Mouse (Mus musculus): ENCODE measurements around the gene Slc2a1. TPM values are rescaled to one million over a fixed set of nuclear protein-coding genes. Genes with fewer than 3 reads are reported as not detected.

Slc2a1 gene
- polyA plus RNA-seq (2016; fragmentation: Nextera tagmentation; extraction: Ambion mirVana) = 204 and 222 TPM in 2 replicates

- H3K27me3 ChIP-seq (ENCODE audit: poor library complexity, severe bottlenecking) = 0 out of 2 replicates have a peak, but pooled peaks cover 13% of the 10 kb centered on the region
- H3K4me1 ChIP-seq = peaks cover 84% of the 10 kb centered on the region
Observed at GRCm38 (mm10) chr4:119108495-119109408, at the start of gene Slc2a1. Gene Slc2a1 (plus strand): TSS chr4:119108711.

GRCm38 (mm10) chr4:119066791-119067190 is 41.7 kb upstream of the Slc2a1 start:
- peaks cover 41% of the 10 kb centered on the region for H3K4me1 ChIP-seq
- H3K27ac ChIP-seq = 0 out of 2 replicates have a peak overlapping the region, but pooled peaks have one; percentile 40
- H3K4me3 ChIP-seq = no peak overlapping the region
- H3K9me3 ChIP-seq = no peaks in the 10 kb centered on the region
- DNase-seq (ENCODE audit: extremely low spot score, low spot score) = no peak
- 78% methylated on average over 3 of the region's 3 CpGs for WGBS
- H3K27me3 ChIP-seq (ENCODE audit: poor library complexity, severe bottlenecking) = peaks cover 3% of the 10 kb centered on the region; the same call in 1 of the 2 replicates
- no peaks in the 10 kb centered on the region for H3K36me3 ChIP-seq (replicated peaks)

More at GRCm38 (mm10) chr4:119108495-119109408, at the start of gene Slc2a1:
- WGBS = under 1% methylated on average over 88 of the region's 88 CpGs
- DNase-seq (ENCODE audit: extremely low spot score, low spot score) = peak; percentile 100
- Histone ChIP-seq H3K9me3 (no peaks in the 10 kb centered on the region), H3K27ac (peak within 1 kb of the TSS; percentile 99), H3K36me3 (replicated peaks) (peaks cover 37% of the 10 kb centered on the region), H3K4me3 (peak within 1 kb of the TSS; percentile 86)

DNA sequence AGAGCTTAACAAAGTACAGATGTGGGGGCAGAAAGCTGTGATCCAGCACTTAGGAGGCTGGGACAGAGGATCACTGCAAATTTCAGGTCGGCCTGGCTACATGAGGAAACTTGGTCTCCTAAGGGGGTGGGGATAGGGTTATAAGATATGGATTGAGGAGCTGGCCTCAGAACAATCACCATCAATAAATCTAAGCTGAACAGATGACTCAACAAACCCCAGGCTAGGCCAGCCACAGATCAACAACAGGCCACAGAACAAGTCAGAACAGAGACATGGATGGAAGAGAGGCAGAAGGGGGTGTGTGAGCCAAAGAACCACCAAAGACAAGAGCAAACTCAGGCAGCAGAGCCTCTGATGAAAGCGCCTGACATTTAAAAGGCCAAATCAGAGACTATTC is 41.3 kb upstream of the Slc2a1 start:
- Histone ChIP-seq H3K36me3 (replicated peaks) (no peaks in the 10 kb centered on the region), H3K4me3 (no peak overlapping the region), H3K27me3 (ENCODE audit: poor library complexity, severe bottlenecking) (peaks cover 7% of the 10 kb centered on the region; the same call in 1 of the 2 replicates), H3K9me3 (no peaks in the 10 kb centered on the region), H3K4me1 (peaks cover 45% of the 10 kb centered on the region), H3K27ac (0 out of 2 replicates have a peak overlapping the region, but pooled peaks have one; percentile 40)
- 76% methylated on average over 2 of the region's 2 CpGs for WGBS
- no peak for DNase-seq (ENCODE audit: extremely low spot score, low spot score)

GRCm38 (mm10) chr4:119068918-119069317 is 39.6 kb upstream of the Slc2a1 start:
- H3K36me3 ChIP-seq (replicated peaks) = no peaks in the 10 kb centered on the region
- WGBS = 75% methylated on average over 6 of the region's 6 CpGs
- peaks cover 62% of the 10 kb centered on the region for H3K4me1 ChIP-seq
- no peak overlapping the region for H3K4me3 ChIP-seq
- peak; percentile 40 for DNase-seq (ENCODE audit: extremely low spot score, low spot score)
- H3K27ac ChIP-seq = peak overlapping the region; percentile 48
- H3K9me3 ChIP-seq = no peaks in the 10 kb centered on the region
- H3K27me3 ChIP-seq (ENCODE audit: poor library complexity, severe bottlenecking) = peaks cover 16% of the 10 kb centered on the region; the same call in 1 of the 2 replicates

GRCm38 (mm10) chr4:119070181-119070580 is 38.3 kb upstream of the Slc2a1 start:
- Histone ChIP-seq H3K4me1 (peaks cover 75% of the 10 kb centered on the region), H3K27me3 (ENCODE audit: poor library complexity, severe bottlenecking) (peaks cover 16% of the 10 kb centered on the region; the same call in 1 of the 2 replicates), H3K36me3 (replicated peaks) (no peaks in the 10 kb centered on the region), H3K27ac (peak overlapping the region; percentile 94), H3K9me3 (no peaks in the 10 kb centered on the region), H3K4me3 (no peak overlapping the region)
- DNase-seq (ENCODE audit: extremely low spot score, low spot score) = no peak
- WGBS = 44% methylated on average over 1 of the region's 1 CpGs

GRCm38 (mm10) chr4:119070959-119071647 is 37.4 kb upstream of the Slc2a1 start:
- H3K4me3 ChIP-seq = peak overlapping the region; percentile 32
- DNase-seq (ENCODE audit: extremely low spot score, low spot score) = no peak
- H3K27me3 ChIP-seq (ENCODE audit: poor library complexity, severe bottlenecking) = peaks cover 16% of the 10 kb centered on the region; the same call in 1 of the 2 replicates
- 11% methylated on average over 16 of the region's 16 CpGs for WGBS
- H3K9me3 ChIP-seq = no peaks in the 10 kb centered on the region
- H3K36me3 ChIP-seq (replicated peaks) = no peaks in the 10 kb centered on the region
- H3K4me1 ChIP-seq = peaks cover 84% of the 10 kb centered on the region
- H3K27ac ChIP-seq = peak overlapping the region; percentile 94

- Histone ChIP-seq H3K27ac (peak overlapping the region; percentile 94), H3K4me3 (peak overlapping the region; percentile 32), H3K27me3 (ENCODE audit: poor library complexity, severe bottlenecking) (peaks cover 16% of the 10 kb centered on the region; the same call in 1 of the 2 replicates), H3K4me1 (peaks cover 91% of the 10 kb centered on the region), H3K9me3 (no peaks in the 10 kb centered on the region), H3K36me3 (replicated peaks) (no peaks in the 10 kb centered on the region)
- WGBS = under 1% methylated on average over 19 of the region's 19 CpGs
- DNase-seq (ENCODE audit: extremely low spot score, low spot score) = peak; percentile 65
Observed at GRCm38 (mm10) chr4:119071648-119072362, 36.7 kb upstream of the Slc2a1 start.

GRCm38 (mm10) chr4:119072363-119072940 is 36.1 kb upstream of the Slc2a1 start:
- no peaks in the 10 kb centered on the region for H3K36me3 ChIP-seq (replicated peaks)
- H3K9me3 ChIP-seq = no peaks in the 10 kb centered on the region
- peak overlapping the region; percentile 94 for H3K27ac ChIP-seq
- H3K4me3 ChIP-seq = peak overlapping the region; percentile 32
- peaks cover 16% of the 10 kb centered on the region; the same call in 1 of the 2 replicates for H3K27me3 ChIP-seq (ENCODE audit: poor library complexity, severe bottlenecking)
- peak; percentile 58 for DNase-seq (ENCODE audit: extremely low spot score, low spot score)
- peaks cover 95% of the 10 kb centered on the region for H3K4me1 ChIP-seq
- WGBS = 4% methylated on average over 19 of the region's 19 CpGs

DNA sequence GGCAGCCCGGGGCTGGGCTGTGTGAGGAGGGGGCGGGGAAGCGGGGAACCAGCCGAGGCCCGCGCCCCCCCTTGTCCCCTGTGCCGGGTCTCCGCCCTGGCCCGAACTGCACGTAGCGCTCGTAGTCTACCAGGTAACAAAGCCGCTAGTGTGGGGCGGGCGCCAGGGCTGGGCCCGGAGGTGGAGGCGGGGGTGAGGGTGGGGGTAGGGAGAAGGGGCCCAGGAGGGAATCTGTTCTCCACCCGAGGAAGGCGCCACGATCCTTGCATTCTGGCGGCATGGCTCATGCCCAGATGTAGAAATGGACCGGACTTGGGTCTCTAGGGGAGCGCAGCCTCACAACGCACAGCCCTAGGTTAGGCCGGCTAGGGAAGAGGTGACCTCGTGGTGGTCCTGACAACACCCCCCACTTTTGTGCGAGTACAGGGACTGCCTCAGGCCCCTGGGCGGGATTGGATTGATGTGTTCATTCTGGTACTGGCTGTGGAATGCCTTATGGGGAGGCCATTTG is 35.5 kb upstream of the Slc2a1 start:
- Histone ChIP-seq H3K4me3 (peak overlapping the region; percentile 32), H3K27me3 (ENCODE audit: poor library complexity, severe bottlenecking) (peaks cover 16% of the 10 kb centered on the region; the same call in 1 of the 2 replicates), H3K4me1 (peaks cover 94% of the 10 kb centered on the region), H3K36me3 (replicated peaks) (no peaks in the 10 kb centered on the region), H3K27ac (peak overlapping the region; percentile 94), H3K9me3 (no peaks in the 10 kb centered on the region)
- DNase-seq (ENCODE audit: extremely low spot score, low spot score) = peak; percentile 75
- WGBS = under 1% methylated on average over 28 of the region's 28 CpGs

DNA sequence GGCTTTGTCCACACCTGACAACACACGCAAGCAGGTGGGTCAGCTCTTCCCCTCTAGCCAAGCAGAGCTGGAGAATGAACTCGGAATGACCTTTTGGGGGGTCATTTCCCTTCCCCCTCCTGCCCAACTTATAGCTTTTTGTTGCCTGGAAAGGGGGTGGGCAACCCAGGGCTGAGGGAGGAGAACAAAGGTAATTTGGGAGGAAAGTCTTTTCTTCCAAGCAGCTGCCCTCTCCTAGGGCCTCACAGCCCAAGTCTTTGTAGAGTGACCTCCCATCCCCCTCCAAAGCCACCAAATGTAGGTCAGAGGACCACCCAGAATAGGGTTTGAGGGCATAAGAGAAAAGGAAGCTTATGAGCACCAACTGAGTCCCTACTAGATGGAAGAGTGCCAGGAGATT is 34.9 kb upstream of the Slc2a1 start:
- 18% methylated on average over 2 of the region's 2 CpGs for WGBS
- Histone ChIP-seq H3K9me3 (no peaks in the 10 kb centered on the region; the same call in 1 of the 2 replicates), H3K36me3 (replicated peaks) (no peaks in the 10 kb centered on the region), H3K27me3 (ENCODE audit: poor library complexity, severe bottlenecking) (peaks cover 16% of the 10 kb centered on the region; the same call in 1 of the 2 replicates), H3K4me1 (peaks cover 88% of the 10 kb centered on the region), H3K27ac (peak overlapping the region; percentile 94), H3K4me3 (peak overlapping the region; percentile 32)
- DNase-seq (ENCODE audit: extremely low spot score, low spot score) = peak; percentile 48

DNA sequence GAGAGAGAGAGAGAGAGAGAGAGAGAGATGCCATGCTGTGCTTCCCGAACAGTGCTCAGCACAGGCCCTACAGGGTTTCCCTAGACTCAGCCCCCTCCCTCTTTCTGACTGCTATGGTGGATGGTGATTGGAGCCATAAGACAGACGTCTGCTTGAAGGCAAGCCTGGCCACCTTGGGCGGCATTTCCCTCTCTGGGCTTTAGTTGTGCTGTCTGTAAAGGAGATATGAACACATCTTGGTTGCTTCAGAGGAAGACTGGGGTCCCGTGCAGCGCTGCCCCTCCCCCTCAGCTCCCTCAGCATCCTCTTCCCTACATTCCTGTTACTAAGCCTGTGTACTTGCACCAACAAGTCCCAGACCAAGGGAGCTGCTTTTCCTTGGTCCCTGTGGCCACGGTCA is 33.9 kb upstream of the Slc2a1 start:
- H3K36me3 ChIP-seq (replicated peaks) = no peaks in the 10 kb centered on the region
- no peak overlapping the region for H3K4me3 ChIP-seq
- H3K9me3 ChIP-seq = no peaks in the 10 kb centered on the region; the same call in 1 of the 2 replicates
- DNase-seq (ENCODE audit: extremely low spot score, low spot score) = peak; percentile 24
- peaks cover 80% of the 10 kb centered on the region for H3K4me1 ChIP-seq
- peak overlapping the region; percentile 94 for H3K27ac ChIP-seq
- WGBS = 20% methylated on average over 6 of the region's 6 CpGs
- H3K27me3 ChIP-seq (ENCODE audit: poor library complexity, severe bottlenecking) = peaks cover 16% of the 10 kb centered on the region; the same call in 1 of the 2 replicates

All from forebrain, embryonic 10.5 days (tissue).